Mouse (Mus musculus): ENCODE measurements at regions not wholly inside any gene's neighbourhood (a gene's known extent, or its start where the extent isn't known, plus 50 kb on each side); places are given as distances from the start of the nearest gene placed in this dataset.

DNA sequence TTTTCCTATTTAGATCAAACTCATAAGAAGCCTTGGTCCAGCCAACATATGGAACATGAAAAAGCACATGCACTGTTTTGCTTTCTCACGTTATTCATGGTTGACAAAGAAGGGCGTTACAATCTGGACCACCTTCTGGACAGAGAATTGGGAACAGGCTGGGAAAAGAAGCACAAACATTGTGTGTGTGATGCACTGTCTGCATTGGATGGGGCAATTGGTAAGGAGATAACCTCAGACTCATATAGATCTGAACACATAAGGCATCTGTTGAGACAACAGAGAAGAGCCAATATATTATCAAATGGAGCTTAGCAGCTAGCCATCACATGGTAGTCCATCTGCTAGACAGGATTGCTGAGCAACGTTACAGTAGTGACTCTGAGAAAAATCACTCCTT is 317.1 kb downstream of the Fam84a start:
- no peak for DNase-seq (ENCODE audit: low read depth, low spot score)

DNA sequence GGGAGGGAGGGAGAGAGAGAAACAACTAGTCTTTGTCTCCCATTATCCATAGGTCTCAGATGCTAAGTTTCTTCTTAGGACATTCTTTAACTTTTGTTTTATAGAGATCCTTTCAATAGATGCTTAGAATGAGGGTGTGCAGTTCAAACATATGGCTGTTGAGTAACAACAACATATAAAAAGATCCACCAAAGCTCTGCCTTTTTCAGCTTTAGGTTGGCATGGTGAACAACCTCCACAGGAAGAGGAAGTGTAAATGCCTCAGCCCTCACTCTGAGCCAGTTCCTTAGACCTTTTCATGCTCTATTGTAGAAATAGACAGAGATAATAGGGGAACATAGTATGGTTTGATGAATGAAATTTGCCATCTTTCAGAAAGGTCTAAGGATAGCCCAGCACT is 326.0 kb downstream of the Fam84a start:
- DNase-seq (ENCODE audit: low read depth, low spot score), result no peak

DNA sequence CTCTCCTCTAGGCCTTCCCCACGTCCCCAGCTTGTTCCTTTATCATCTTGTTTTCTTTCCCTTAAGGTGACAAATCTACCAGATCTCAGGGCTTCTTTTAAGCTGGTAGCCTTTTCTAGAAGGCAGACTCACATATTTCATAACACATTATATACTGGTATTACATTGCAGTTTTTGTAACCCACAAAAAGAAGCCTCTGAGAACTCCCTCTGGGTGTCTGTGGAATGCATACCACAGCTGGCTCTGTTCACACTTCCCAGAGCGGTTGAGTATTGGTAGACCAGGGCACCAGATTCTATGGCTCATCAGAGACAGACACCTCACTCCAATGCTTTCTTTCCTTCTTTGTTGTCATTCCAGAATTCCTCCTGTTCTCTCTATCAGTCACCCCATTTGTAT is 336.4 kb downstream of the Fam84a start:
- no peak for DNase-seq (ENCODE audit: low read depth, low spot score)

DNA sequence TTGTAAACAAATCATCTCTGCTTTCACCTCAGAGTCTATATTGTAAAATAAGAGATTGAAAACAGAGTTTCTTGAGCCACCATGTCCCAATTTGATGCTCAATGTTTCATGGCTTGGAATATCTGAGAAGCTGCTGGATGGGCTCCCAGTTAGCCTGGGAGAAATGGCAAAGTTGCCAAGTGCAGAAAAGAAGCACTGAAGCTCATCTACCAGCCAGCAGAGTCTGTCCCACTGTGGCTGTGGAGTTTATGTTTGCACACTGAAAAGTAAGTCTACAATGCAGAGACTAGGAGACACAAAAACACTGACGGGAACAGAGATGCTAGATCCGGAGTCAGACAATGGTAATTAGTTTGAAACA is 341.7 kb downstream of the Fam84a start:
- DNase-seq (ENCODE audit: low read depth, low spot score), result no peak

DNA sequence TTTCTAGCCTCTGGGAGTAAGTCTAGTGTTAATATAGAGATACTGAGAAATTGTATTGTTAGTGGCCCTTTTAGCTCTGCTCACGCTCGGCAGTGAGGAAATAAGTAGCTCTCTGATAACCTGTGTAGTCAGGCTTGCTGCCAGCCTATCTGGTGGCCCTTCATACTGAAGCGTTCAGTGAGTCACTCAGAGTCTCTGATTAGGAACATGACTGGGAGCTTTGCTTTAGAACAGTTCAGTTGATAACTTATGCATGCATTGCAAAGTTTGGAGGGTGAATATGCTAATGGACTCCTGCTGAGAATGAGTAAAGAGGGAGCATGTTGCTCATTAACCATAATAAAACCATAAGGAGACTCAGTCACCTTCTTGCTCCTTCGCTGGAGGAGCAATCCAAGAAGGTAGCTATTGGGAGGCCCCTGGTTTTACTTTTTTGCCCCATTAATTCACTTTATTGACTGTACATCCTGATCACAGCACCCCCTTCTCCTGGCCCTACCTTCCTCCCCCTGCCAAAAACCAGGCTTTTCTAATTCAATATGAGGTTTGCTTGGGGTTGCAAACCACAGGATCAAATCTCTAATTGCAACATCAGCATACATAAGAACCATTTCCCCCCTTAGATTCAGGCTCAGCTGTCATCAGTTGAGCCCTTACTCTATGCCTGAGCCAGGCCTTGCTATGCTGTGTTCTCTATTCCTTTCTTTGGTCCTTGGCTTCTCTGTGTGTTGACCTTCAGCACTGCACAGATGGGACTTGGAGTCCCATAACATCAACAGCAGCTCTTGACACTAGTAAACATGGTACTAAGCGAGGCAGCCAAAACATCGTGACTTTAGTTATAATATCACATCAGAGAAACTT is 342.3 kb downstream of the Fam84a start:
- DNase-seq (ENCODE audit: low read depth, low spot score), result no peak

DNA sequence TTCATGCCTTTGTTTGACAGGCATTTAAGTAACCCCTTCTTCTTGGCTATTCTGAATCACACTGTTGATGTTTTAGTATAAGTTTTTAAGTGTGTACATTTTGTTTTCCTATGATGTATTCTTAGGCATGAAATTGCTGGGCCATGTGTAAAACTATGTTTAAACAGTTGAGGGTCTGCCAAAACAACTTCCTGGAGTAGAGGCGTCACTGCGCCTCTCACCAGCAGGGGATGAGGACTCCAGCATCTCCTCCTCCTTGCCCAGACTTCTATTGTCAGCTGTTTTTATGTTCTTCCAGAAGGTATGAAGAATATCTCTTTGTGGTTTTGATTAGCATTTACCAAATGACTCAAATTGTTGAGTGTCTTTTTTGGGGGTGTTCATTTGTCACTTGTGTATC is 372.1 kb downstream of the Fam84a start:
- no peak for DNase-seq (ENCODE audit: low read depth, low spot score)

DNA sequence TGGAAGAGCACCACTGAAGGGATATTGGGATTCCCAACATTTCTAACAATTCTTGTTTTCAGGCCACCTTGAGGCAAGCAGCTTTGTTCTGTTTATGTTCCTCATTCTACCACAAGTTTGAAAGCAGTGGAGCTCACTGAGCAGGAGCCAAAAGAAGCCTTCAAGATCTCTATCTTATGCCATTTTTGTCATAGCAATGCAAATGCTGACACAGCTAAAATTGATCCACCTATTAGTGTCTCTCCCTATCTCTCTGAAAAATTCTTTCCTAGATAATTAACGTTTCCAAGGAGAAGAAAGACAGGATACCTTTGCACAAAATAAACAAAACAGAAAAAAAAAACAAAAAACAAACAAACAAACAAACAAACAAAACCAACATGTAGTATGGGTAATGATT is 375.2 kb downstream of the Fam84a start:
- DNase-seq (ENCODE audit: low read depth, low spot score), result no peak

DNA sequence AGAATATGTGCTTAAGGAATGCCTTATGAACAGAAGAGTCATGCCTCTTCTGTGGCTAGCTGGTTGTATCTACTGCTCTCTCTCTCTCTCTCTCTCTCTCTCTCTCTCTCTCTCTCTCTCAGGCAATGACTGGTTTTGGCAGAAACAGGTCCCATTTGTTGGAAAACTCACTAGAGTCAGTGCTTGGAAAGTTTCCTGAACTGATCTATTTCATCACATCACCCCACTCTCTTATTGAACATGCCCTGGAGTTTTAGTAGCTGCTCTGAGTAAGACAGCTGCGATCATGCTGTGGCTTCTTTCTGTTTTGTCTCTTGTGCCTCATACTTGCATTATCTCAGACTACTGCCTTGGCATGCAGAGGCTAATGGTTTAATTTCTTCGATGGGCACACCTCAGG is 382.2 kb downstream of the Fam84a start:
- no peak for DNase-seq (ENCODE audit: low read depth, low spot score)

DNA sequence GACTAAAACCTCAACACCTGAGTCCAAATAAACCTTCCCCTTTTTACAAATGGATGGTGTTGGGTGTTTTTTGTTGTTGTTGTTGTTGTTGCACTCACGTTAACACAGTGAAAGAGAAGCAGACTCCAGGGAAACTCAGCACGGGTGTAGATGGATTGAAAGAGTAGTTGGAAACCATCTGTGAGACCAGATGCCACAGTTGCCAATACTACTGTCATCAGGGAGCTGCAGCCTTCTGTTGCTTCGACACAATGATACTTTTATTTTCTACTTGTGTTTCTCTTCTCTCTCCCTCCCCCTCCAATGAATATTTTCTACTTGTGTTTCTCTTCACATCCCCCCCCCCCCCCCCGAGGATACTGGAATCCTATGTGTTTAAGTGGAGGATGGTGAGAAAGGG is 382.7 kb downstream of the Fam84a start:
- DNase-seq (ENCODE audit: low read depth, low spot score), result no peak

DNA sequence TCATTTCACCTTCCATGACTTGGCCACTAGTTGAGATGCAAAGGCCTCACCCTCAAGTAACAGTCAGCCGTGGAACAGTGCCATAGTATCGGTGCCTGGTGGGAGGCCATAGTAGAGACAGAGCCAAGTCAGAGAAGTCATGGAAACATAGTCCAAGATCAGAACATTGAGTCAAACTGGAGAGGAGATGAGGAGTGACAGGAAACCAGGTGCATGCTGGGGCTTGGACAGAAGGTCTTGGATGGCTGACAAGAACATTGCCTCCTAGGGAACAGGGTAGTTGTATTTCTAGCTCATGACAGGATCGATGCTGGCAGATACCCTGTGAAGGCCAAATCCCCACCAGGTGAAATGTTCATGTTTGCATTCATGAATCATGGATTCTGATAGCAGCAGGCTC is 385.4 kb downstream of the Fam84a start:
- no peak for DNase-seq (ENCODE audit: low read depth, low spot score)

DNA sequence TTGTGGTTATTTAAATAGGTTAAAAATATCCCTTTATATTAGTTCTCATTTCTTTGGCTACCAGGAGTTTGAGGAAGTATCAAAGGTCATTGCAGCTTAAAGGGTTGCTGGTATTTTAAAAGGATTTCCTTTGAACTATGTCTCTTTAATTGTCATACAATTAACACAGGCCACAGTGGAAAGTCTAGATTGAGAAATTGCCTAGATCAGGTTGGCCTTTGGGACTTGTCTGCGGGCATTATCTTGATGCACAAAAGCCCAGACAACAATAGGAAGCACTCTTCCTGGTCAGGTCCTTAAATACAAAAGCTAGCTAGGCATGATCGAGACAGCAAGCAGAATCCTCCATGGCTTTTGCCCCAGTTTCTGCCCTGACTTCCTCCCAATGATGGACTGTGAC is 398.0 kb downstream of the Fam84a start:
- no peak for DNase-seq (ENCODE audit: low read depth, low spot score)

DNA sequence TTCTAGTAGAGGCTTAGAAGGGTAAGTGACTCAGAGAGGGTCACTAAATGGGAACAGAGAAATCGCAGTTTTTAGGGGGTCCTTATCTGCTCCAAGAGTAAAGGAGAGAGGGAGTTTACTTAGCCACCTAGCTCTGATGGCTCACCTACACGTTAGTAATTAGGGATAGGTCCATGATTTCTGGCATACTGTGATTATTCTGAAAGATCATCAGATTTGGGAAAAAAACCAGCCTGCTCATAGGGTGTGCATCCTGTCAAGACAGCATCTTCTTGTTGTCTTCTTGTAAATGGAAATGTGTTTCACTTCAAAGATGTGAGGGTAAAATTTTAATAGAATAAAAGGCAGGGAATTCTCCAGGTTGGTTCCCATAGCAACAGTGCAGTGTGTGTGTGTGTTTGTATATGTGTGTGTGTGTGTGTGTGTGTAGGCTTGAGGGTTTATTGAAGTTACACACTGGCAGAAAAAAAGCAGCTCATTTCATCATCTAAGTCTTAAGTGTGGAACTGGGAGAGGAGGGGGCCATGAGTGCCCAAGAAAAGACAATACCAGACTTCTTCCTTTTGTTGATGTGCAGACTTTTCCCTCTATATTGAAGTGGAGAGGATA is 407.4 kb downstream of the Fam84a start:
- no peak for DNase-seq (ENCODE audit: low read depth, low spot score)

DNA sequence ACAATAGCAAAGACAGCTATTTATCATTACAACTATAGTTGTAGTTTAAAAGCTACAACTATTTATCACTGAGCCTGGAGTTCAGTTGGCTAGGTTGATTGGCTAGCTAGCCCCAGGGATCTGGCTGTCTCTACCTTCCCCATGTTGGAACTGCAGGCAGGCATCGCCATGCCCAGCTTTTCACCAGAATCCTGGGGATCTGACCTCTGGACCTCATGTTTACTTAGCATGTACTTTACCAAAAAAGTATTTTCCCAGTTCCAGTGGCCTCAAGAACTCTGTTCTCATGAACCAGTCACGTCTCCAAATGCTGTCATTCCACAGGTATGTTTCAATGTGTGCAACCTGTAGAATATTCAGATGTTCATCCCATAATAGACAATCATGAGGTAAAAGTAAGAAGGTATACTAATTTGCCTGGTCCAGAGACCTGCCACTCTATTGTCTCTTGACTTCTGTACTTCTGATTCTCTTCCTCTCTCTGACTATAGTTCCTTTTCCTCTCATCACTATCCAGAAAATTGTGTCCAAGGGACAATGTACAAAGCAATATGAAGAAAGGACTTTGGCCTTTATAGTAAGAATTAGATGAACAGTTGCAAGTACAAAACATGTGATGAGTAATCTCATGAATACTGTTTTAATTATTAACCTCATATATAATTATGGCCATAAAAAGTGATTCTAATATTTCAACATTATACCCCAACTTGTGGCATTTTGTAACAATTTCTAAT is 421.8 kb downstream of the Fam84a start:
- DNase-seq (ENCODE audit: low read depth, low spot score), result no peak

DNA sequence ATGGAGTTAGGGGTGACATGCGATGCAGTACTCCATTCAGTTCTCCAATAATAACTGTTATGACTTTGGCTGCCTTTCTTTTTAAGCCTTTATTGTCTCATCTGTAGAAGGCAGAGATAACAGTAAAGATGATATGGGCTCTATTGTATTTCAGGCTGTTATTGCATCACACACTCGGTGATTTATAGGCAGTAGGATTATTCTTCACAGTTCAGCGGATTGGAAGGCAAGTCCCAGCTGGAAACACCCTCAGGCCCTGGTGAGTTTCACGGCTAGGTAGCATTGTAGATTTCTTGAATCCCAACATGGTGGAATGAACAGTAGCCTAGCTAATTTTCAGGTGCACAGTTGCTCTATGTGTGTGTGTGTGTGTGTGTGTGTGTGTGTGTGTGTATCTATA is 422.9 kb downstream of the Fam84a start:
- DNase-seq (ENCODE audit: low read depth, low spot score), result no peak

DNA sequence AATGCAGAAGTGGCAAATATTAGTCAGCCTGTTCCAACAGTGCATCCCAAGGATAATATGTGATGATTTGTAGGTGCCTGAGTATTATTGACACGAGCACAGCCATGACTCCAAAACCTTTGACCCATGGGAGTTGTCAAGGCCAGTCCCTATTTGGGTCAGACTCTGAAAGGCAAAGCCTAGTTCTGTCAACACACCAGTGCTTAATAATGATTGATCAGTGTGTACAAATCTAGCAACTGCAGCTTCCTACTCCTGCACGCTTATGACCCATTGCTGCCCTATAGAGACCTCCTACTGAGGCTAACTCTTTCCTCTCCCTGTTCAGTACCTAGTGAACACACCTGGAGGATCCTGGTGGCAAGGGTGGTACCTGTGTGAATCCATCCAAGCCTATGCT is 427.3 kb downstream of the Fam84a start:
- no peak for DNase-seq (ENCODE audit: low read depth, low spot score)

DNA sequence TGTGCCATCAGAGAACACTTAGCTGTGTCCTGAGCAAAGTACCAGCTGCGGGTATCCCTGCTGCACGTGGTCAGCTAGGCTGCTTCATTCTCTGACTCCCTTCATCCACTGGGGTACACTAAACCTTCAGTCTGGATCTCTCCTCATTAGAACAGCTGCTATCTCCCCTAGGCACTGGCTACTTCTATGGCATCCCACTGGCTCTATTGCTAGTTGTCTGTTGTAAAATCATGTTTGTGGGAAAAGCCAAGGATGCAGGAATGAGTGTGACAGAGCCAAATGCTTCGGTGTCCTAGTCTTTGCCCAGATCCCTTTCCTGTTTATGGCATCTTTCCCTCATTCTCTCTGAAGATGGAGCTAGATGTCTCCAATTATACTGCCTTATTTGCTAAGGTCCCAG is 440.9 kb downstream of the Nbas start:
- no peak for DNase-seq (ENCODE audit: low read depth, low spot score)

DNA sequence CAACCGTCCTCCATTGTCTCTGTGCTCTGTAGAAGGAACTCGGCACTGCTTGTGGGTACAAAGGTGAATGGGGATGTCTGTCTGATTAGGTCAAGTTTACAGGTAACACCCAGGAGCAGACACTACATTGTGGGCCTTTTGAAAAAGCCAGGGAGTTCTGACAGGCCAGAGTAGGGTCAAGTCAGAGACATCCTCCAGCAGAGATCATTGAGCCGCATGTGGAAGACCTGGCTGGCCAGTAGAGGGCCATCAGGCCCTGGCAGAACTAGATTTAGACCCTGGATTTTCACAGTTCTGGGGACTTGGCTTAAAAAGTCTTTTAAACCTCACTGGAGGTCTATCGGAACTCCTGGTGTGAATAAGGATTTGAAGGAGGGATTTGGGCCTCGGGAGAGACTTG is 438.8 kb downstream of the Nbas start:
- no peak for DNase-seq (ENCODE audit: low read depth, low spot score)

DNA sequence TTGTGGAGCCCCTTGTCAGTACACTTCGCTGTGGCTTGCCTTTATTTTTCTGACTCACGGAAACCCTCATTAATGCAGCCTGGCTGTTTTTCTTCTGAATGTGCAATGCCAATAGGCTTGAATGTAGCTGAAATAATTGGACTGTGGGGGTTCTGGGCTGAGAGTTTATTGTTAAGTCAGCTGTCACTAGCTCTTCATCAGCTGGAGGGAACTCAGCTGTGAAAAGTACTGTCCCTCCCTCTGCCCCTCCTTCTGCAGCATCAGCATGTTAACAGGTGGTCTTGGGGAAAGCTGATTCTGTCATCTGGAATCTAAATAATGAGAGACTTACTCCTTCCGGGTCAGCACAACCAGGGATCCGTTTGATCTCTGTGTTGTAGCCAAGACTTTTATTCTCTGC is 437.6 kb downstream of the Nbas start:
- peak; percentile 23 for DNase-seq (ENCODE audit: low read depth, low spot score)

DNA sequence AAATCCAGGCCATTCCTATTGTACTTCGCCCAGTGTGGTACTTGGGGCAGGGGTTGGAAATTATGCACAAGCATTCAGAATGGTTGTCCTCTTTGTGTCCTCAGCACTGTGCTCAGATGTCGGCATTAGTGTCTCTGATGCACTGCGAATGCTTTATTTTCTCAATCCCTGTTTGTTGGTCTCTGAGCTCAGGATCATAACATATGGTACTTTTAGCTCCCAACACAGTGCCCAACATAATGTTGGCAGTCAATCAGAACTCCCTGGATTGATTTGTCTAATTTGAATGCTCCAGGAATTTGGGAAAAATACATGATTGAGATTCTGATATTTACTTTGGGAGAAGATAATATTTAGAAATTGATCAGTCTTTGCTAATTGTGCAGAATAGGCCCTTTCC is 434.7 kb downstream of the Nbas start:
- no peak for DNase-seq (ENCODE audit: low read depth, low spot score)

DNA sequence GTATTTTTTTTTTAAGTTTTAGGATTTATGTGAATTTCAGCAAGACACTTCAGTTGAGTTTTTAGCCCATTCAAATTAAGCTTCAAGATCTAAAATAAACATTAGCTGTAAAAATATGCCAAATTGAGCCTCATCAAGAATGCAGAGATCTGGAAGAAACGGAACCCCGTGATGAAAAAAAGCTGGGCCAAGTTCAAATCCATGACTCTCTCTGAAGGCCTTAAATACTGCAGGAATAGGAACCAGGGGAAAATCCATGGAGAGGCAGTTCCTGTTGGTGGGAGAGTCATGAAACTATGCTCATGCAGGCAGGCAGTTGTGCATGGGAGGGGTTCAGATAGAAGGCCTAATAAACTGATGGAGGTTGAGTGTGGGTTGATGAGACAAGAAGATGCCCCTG is 430.9 kb downstream of the Nbas start:
- no peak for DNase-seq (ENCODE audit: low read depth, low spot score)

DNA sequence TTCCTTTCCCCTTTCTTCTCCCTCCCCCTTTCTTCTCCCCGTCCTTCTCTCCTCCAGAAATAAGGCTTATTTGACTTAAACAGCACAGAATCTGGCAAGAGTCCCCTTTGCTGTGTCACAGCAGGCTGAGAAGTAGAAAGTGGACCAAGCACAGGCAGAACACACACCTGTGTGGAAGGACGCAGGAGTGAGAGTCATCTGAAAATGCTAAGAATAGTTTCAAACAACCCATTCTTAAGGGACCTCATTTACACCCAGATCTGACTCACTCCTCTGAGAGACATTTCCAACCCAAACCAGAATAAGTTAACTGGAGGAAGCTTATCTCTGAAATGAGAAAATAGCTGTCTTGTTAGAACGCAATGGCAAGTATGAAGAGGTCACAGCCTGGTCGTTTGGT is 429.9 kb downstream of the Nbas start:
- no peak for DNase-seq (ENCODE audit: low read depth, low spot score)

DNA sequence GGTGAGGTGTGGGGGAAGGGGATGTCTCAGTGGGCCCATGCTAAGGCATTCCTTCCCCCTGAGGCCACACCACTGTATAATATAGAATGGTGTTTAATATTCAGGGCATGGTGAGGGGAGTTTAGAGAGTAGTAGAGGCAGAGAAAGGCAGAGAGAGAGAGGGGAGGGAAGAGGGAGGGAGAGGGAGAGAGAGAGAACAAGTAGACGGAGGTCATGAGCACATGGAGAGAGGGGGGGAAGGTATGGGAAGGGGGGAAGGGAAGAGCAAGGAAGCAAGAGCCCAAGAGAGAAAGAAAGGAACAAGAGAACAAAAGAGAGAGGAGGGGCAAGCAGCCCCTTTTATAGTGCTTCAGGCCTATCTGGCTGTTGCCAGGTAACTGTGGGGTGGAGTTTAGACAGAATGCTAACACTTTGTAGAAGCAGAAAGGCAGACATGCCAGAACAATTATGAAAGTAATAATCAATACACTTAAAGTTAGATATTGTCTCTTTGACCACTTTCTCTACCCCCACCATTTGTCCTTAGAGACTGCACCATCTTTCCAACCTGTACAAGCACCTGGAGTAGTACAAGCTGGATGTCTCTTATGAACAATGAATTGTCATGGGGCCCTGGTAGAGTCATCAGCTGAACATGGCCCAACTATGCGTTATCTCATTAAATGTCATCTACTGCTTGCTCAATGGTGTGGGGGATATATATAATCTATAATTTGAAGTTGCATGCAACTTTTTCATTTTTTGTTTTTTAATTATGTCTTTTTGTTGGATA is 422.6 kb downstream of the Nbas start:
- DNase-seq (ENCODE audit: low read depth, low spot score), result no peak

Measured in mesoderm, embryonic 11.5 days (tissue).